Mouse (Mus musculus): Measurements from ENCODE around the gene Smok2b.
"Not testable (repeated sequence)": the region's sequence is repeated elsewhere in the genome, so short reads cannot be mapped to it uniquely, and the experiment has no call there.

Gene Smok2b

DNA sequence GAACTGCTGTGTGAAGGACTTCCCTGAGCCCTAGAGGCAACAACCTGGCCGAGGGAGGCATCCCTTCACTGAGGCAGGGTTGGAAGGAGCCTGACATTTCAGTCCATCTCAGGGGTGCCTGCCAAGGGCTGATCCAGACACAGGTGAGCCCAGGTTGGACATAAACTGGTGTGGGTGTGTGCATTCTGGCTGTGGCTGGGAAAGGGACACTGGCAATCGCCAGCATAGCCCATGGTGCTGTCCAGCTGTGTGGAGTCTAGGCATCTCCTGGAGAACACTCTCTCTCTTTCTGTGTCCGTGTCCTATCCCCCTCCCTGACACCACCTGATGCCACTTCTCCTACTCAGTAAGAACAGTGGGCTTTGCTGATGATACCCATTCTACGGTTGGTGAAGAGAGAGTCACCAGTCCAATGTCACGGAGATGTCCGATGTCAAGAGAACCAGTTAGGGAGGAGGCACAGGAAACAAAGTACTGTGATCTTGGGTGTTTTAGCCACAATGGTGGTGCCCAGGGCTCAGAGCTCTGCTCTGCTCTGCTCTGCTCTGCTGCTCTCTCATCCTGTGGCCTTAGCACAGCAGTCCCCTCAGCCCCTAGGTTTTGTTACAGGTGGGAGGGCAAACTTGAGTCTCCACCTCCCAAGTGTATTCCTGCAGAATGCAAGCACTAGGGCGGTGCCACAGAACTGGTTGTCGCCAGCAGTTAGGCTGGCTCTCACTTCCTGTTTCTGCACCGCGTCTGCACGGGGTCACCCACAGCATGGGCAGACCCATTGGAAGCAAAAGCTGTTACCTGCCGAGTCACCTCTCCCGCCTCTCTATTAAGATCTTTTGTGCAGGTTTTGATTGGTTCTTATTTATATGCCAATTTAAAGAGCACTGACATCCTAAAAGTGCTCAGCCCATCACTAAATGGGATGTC lies 11.0 kb downstream of the Smok2b start:
- not testable (repeated sequence) for DNase-seq

DNA sequence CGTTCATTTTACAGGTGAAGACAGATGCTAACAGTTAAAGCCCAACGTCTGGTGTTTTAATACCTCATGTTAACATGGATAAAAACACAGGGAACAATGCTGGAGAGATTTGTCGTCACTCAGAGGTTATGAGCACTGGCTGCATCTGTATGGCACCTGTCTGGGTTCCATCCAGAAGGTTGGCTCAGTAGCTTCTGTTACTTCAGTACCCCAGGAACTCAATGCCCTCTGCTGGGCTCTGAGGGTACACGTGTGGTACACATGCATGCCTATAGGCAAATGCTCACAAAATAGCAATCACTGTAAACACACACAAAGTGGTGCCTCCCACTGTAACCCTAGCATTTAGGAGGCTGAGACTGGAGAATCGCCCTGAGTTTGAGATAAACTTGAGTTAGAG lies 24.7 kb downstream of the Smok2b start:
- DNase-seq = not testable (repeated sequence)
